Mouse (Mus musculus) ES-E14 (cell line): ENCODE data around the gene Sema6d.

Experiments
- CHD2 ChIP-seq: IDR thresholded peaks from 2 replicates; pipeline ENCODE4 v1.6.1; 2014; ENCODE audit warnings: mild to moderate bottlenecking, low read depth, low read length, inconsistent platforms
- HCFC1 ChIP-seq: IDR thresholded peaks from 2 replicates; pipeline ENCODE4 v1.6.1; 2012; ENCODE audit warnings: low read length, inconsistent platforms, borderline replicate concordance; ENCODE audit not compliant: insufficient read depth
- MAFK ChIP-seq: IDR thresholded peaks from 2 replicates; pipeline ENCODE4 v1.6.1; 2014; ENCODE audit warnings: mild to moderate bottlenecking, low read depth, low read length, inconsistent platforms; ENCODE audit not compliant: insufficient read depth
- ZNF384 ChIP-seq: IDR thresholded peaks from 2 replicates; pipeline ENCODE4 v1.6.1; 2012; ENCODE audit warnings: low read depth, low read length, inconsistent platforms

GRCm38 (mm10) chr2:124530441-124530840 is 440.7 kb downstream of the Sema6d start:
- TF ChIP-seq MAFK (no peak), HCFC1 (no peak), ZNF384 (no peak), CHD2 (no peak)
